Mouse (Mus musculus): ENCODE measurements around the gene Tmc7.

Tmc7 gene

GRCm38 (mm10) chr7:118584257-118584907 lies at the start of gene Tmc7:
Gene Tmc7 (minus strand): TSS chr7:118584736.
- peak; percentile 32 for DNase-seq (ENCODE audit: low read depth, low spot score)

- no peak for DNase-seq (ENCODE audit: low read depth, low spot score)
These were observed 49.4 kb upstream of the Tmc7 start for GRCm38 (mm10) chr7:118633951-118634350.

GRCm38 (mm10) chr7:118633094-118633493 lies 48.6 kb upstream of the Tmc7 start:
- DNase-seq (ENCODE audit: low read depth, low spot score): peak; percentile 26

- DNase-seq (ENCODE audit: low read depth, low spot score): no peak
These were observed 43.2 kb upstream of the Tmc7 start for GRCm38 (mm10) chr7:118627550-118628298.

- DNase-seq (ENCODE audit: low read depth, low spot score): no peak
These were observed 36.6 kb upstream of the Tmc7 start for GRCm38 (mm10) chr7:118621094-118621493.

GRCm38 (mm10) chr7:118620243-118620906 lies 35.8 kb upstream of the Tmc7 start:
- no peak for DNase-seq (ENCODE audit: low read depth, low spot score)

GRCm38 (mm10) chr7:118618104-118618503 lies 33.6 kb upstream of the Tmc7 start:
- DNase-seq (ENCODE audit: low read depth, low spot score): no peak

GRCm38 (mm10) chr7:118614076-118614475 lies 29.5 kb upstream of the Tmc7 start:
- no peak for DNase-seq (ENCODE audit: low read depth, low spot score)

GRCm38 (mm10) chr7:118611933-118612332 lies 27.4 kb upstream of the Tmc7 start:
- peak; percentile 84 for DNase-seq (ENCODE audit: low read depth, low spot score)

GRCm38 (mm10) chr7:118611185-118611749 lies 26.7 kb upstream of the Tmc7 start:
- DNase-seq (ENCODE audit: low read depth, low spot score): no peak

- no peak for DNase-seq (ENCODE audit: low read depth, low spot score)
These were observed 26.2 kb upstream of the Tmc7 start for GRCm38 (mm10) chr7:118610721-118611120.

- no peak for DNase-seq (ENCODE audit: low read depth, low spot score)
These were observed 25.3 kb upstream of the Tmc7 start for GRCm38 (mm10) chr7:118609815-118610214.

GRCm38 (mm10) chr7:118604842-118605241 lies 20.3 kb upstream of the Tmc7 start:
- no peak for DNase-seq (ENCODE audit: low read depth, low spot score)

- no peak for DNase-seq (ENCODE audit: low read depth, low spot score)
These were observed 15.6 kb upstream of the Tmc7 start for GRCm38 (mm10) chr7:118599954-118600631.

GRCm38 (mm10) chr7:118597201-118597600 lies 12.7 kb upstream of the Tmc7 start, which contains the start of gene Tmc5:
Gene Tmc5 (plus strand): TSS chr7:118597297.
- peak; percentile 53 for DNase-seq (ENCODE audit: low read depth, low spot score)

- no peak for DNase-seq (ENCODE audit: low read depth, low spot score)
These were observed 11.7 kb upstream of the Tmc7 start for GRCm38 (mm10) chr7:118596271-118596670.

GRCm38 (mm10) chr7:118595228-118595627 lies 10.7 kb upstream of the Tmc7 start:
- DNase-seq (ENCODE audit: low read depth, low spot score): no peak

GRCm38 (mm10) chr7:118594611-118595010 lies 10.1 kb upstream of the Tmc7 start:
- no peak for DNase-seq (ENCODE audit: low read depth, low spot score)

- DNase-seq (ENCODE audit: low read depth, low spot score): peak; percentile 97
These were observed 9.3 kb upstream of the Tmc7 start for GRCm38 (mm10) chr7:118593567-118594407.

- no peak for DNase-seq (ENCODE audit: low read depth, low spot score)
These were observed 7.6 kb upstream of the Tmc7 start for GRCm38 (mm10) chr7:118592146-118592545.

Measured in ES-CJ7 (cell line).